Mouse (Mus musculus) cortical plate, adult 2 months (tissue): Measurements from ENCODE around the gene Gsdma. TPM values are rescaled to one million over a fixed set of nuclear protein-coding genes. Genes with fewer than 3 reads are reported as not detected.
"Not testable (repeated sequence)": the region's sequence is repeated elsewhere in the genome, so short reads cannot be mapped to it uniquely, and the experiment has no call there.

Experiments used
- H3K27ac ChIP-seq: fragments of 200-500 bp; 2 replicates; pipeline ENCODE4 v1.5.1; 2012; ENCODE audit warnings: low read length, control low read depth, inconsistent platforms; ENCODE audit not compliant: insufficient read depth
- H3K4me1 ChIP-seq: fragments of 200-500 bp; 2 replicates; pipeline ENCODE4 v1.6.1; 2011; ENCODE audit warnings: low read length; ENCODE audit not compliant: control insufficient read depth, insufficient read depth
- H3K4me3 ChIP-seq: fragments of 200-500 bp; 2 replicates; pipeline ENCODE4 v1.5.1; 2011; ENCODE audit warnings: mild to moderate bottlenecking, low read length, control low read depth; ENCODE audit not compliant: insufficient read depth
- CTCF ChIP-seq: fragments of 200-500 bp; IDR thresholded peaks from 2 replicates; pipeline ENCODE4 v1.5.1; 2011; ENCODE audit warnings: mild to moderate bottlenecking, control low read depth, low read length; ENCODE audit not compliant: insufficient read depth; ENCODE audit errors: extremely low read depth
- POLR2A ChIP-seq: fragments of 200-500 bp; IDR thresholded peaks from 2 replicates; pipeline ENCODE4 v1.6.1; 2011; ENCODE audit warnings: mild to moderate bottlenecking, low read length, control low read depth; ENCODE audit not compliant: insufficient read depth; ENCODE audit errors: extremely low read depth
- polyA plus RNA-seq: library from polyadenylated mRNA; depleted of rRNA; stranded (reverse); fragments of >200 nt; gene quantifications from 2 replicates; pipeline ENCODE4 v1.2.3, GENCODE M21; 2012

Gene Gsdma
- polyA plus RNA-seq, 1 experiment: 0.06 TPM

DNA sequence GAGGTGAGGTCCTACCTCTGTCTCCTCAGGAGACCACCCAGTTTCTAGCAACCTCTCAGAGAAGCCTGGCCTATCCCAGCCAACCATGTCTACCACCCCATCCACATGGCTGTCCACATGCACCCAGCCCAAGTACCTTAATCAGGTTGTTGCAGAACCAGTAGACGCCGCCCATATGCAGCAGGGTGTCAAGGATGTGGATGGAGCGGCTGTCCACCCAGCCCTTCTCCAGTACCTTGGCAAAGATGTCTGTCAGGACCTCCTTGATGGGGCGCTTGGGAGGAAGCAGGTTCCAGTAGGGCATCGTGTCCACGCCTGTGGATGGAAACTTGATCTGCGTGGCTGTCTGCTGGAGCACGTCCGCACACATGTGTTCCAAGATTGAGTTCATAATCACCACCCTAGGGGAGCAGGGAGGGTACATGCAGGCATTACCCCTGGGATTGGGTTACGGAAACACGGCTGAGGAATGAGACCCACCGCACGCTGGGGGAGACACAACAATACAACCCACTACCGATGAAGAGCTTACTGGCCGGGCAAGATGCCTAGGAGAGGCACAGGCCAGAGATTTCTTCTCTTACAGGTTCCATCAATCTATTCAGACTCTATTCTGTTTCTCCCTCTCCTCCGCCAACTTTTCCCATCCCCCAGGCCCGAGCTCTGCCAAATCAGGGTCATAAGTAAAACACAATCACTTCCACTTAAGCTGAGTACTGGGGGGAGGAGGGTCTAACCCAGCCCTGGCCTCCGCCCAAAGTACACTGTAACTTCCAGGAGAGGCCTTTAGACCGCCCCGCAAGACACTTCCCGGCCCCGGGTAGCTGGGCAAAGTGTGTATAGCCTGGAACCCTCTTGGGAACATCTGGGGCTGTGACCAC is 43.5 kb downstream of the Gsdma start:
- H3K4me3 ChIP-seq: no peak overlapping the region
- no peak overlapping the region for H3K27ac ChIP-seq
- no peaks in the 10 kb centered on the region for H3K4me1 ChIP-seq
- TF ChIP-seq CTCF: no peak

GRCm38 (mm10) chr11:98708282-98708956 is 44.3 kb downstream of the Gsdma start:
- no peak overlapping the region for H3K27ac ChIP-seq

DNA sequence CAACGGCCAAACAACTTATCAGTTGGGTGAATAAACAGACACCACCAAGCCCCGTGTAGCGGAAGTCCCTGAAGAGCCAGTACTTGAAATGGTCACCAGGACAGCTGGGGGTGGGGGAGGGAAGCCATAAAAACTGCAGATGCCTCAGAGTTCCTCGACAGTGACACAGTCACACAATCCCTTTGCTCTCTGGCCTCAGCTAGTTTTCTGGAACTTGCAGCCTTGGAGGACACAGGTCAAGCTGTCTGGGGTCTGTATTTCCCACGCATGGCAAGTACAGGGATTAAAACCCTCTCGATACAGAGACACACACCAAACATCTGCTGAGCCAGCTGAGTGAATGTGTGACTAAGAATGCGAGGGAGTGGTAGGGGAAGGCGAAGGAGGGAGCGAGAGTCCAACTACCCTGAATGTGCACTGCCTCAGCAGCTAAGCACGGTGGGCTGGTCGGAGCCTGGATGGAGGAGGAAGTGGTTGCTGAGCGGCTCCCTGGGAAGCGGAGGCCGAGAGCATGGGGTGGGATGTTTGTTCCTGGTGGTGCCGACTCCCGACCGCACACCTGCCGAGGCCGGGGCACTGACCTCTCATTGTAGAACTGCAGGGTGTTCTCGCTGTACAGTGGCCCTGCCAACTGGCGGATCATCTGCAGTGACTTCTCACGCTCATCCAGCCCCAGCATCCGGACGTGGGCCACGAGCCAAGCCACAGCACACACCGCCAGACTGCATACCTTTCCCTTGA is 45.0 kb downstream of the Gsdma start:
- TF ChIP-seq POLR2A (no peak), CTCF (no peak)
- H3K27ac ChIP-seq: no peak overlapping the region
- no peak overlapping the region for H3K4me3 ChIP-seq
- H3K4me1 ChIP-seq: no peaks in the 10 kb centered on the region

More at GRCm38 (mm10) chr11:98708282-98708956, 44.3 kb downstream of the Gsdma start:
- no peak overlapping the region for H3K4me3 ChIP-seq
- no peak for TF ChIP-seq POLR2A
- no peak for TF ChIP-seq CTCF
- no peaks in the 10 kb centered on the region for H3K4me1 ChIP-seq

GRCm38 (mm10) chr11:98710416-98711045 is 46.4 kb downstream of the Gsdma start:
- Histone ChIP-seq H3K4me1 (no peaks in the 10 kb centered on the region), H3K27ac (no peak overlapping the region), H3K4me3 (no peak overlapping the region)
- TF ChIP-seq POLR2A: no peak
- TF ChIP-seq CTCF: peak; percentile 94

GRCm38 (mm10) chr11:98711046-98711434 is 46.9 kb downstream of the Gsdma start:
- H3K27ac ChIP-seq: no peak overlapping the region

GRCm38 (mm10) chr11:98712009-98712408 is 47.9 kb downstream of the Gsdma start:
- H3K4me1 ChIP-seq, H3K27ac ChIP-seq, H3K4me3 ChIP-seq: not testable (repeated sequence)
- peak; percentile 32; the same call in 1 of the 2 replicates for TF ChIP-seq CTCF

More at GRCm38 (mm10) chr11:98711046-98711434, 46.9 kb downstream of the Gsdma start:
- Histone ChIP-seq H3K4me3 (no peak overlapping the region), H3K4me1 (no peaks in the 10 kb centered on the region)
- TF ChIP-seq POLR2A (no peak), CTCF (no peak)

DNA sequence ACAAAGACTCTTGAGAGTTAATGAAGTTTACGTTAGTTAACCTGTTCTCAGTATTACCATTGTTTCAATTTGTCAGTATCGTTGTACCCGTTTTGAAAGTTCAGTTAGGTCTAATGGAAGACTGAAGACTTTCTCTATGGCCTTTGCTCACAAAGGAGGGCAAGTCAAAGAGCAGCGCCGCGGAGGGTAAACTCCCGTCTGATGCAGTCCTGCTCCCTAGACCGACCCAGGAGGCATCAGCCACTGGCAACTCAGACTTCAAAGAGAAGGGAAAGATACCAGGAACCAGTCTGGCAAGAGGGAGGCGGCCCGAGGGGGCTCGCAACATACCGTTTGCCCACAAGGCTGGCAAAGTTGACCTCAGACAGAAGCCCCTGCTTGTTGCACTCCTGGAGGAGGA is 49.6 kb downstream of the Gsdma start:
- H3K4me1 ChIP-seq: peaks cover 6% of the 10 kb centered on the region
- H3K27ac ChIP-seq: no peak overlapping the region
- no peak for TF ChIP-seq POLR2A
- TF ChIP-seq CTCF: no peak
- no peak overlapping the region for H3K4me3 ChIP-seq

DNA sequence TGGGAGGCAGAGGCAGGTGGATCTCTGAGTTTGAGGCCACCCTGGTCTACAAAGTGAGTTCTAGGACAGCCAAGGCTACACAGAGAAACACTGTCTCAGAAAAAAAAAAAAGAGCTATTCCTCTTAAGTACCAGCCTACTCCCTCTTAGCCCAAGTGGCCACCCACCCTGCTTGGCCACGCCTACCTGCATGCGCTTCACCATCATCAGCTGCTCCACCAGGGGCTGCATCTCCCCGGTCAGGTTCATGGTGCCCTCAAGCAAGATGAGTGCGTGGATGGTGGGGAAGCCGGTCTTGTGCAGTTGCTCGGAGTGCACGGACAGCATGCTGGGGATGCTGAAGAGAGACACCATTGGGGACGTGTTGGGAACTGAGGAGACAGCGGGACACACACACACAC is 51.8 kb downstream of the Gsdma start:
- Histone ChIP-seq H3K4me3 (no peak overlapping the region), H3K4me1 (peaks cover 8% of the 10 kb centered on the region), H3K27ac (no peak overlapping the region)
- no peak for TF ChIP-seq CTCF
- no peak for TF ChIP-seq POLR2A

GRCm38 (mm10) chr11:98717904-98718303 is 53.8 kb downstream of the Gsdma start:
- H3K4me3 ChIP-seq: no peak overlapping the region
- H3K27ac ChIP-seq: no peak overlapping the region
- peaks cover 16% of the 10 kb centered on the region for H3K4me1 ChIP-seq
- TF ChIP-seq CTCF (peak; percentile 81), POLR2A (no peak)

DNA sequence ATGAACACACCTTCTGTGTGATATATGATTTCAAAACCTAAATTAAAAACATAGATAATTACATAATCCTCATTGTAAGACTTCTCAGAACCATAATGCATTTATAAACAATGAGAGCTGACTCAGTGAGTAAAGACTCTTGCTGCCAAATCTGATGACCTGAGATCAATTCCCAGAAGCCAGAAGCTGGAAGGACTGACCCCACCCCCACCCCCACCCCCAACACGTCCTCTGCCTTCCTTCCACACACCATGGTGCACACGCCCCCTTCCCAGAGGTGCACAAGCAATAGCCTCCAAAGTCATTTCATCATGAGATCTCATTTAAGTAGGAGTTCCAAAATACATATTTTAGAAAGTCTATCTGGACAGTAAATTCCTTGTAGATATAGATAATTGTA is 56.6 kb downstream of the Gsdma start:
- Histone ChIP-seq H3K4me1 (peaks cover 18% of the 10 kb centered on the region), H3K27ac (no peak overlapping the region), H3K4me3 (no peak overlapping the region)
- TF ChIP-seq CTCF (no peak), POLR2A (no peak)
